Mouse (Mus musculus): Measurements from ENCODE around the gene Arhgef10l. TPM values are rescaled to one million over a fixed set of nuclear protein-coding genes. Genes with fewer than 3 reads are reported as not detected.

The Arhgef10l gene
- polyA plus RNA-seq, 1 experiment from 2014 or later = 23.6 TPM

DNA sequence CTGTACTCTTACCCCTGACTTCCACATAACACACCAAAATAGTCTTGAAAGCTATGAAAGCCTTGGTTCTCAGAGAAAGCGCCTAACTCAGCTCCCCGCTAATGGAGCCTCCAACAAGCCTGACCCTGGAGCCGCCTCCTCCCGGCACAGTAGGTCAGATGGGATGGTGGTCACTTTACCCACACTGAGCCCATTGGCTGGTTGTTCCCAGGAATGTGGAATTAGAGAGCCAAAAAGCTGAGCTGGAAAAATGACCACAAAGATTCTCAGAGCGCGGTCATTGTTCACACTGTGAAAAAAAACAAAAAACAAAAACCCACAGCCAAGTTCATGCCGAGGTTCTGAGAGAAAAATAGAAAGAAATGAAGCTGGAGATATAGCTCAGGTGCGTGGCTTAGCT is 9.3 kb downstream of the Arhgef10l start:
- H3K9me3 ChIP-seq (ENCODE audit: control insufficient read depth, low read length) = no peaks in the 10 kb centered on the region
- H3K4me1 ChIP-seq (replicated peaks; ENCODE audit: control insufficient read depth, insufficient read depth, low read length) = peaks cover 18% of the 10 kb centered on the region
- ATAC-seq (replicated peaks; ENCODE audit: low FRiP score) (no peak), DNase-seq (ENCODE audit: low spot score) (no peak)
- H3K9ac ChIP-seq (ENCODE audit: low read length) = no peak overlapping the region
- no peak overlapping the region for H3K27ac ChIP-seq (ENCODE audit: low read depth, low read length)
- no peaks in the 10 kb centered on the region for H3K27me3 ChIP-seq (ENCODE audit: control insufficient read depth, insufficient read depth, low read length)
- H3K4me3 ChIP-seq (ENCODE audit: low read depth, low read length) = no peak overlapping the region
- no peak overlapping the region for H3K4me2 ChIP-seq (ENCODE audit: low read depth, low read length, severe bottlenecking)
- WGBS = 64% methylated on average over 8 of the region's 8 CpGs
- no peaks in the 10 kb centered on the region for H3K36me3 ChIP-seq (ENCODE audit: control insufficient read depth, insufficient read depth, low read length)

DNA sequence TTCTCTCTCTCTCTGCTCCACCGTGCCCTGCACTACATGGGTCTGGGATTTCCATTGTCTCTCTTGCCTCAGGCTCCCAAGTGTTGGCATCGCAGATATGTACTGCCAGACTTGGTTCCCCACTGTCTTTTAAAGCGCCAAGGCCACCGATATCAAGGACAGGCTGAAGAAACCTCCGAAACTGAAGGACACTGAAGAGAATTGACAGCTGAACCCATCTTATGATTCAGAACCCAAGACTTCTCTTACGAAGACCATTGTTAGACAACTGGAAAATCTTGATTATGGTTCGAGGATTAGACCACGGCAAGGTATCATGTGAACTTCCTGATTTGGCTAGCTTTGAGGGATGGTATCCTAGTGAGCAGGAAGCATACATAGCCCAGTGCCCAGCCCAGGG is 11.0 kb downstream of the Arhgef10l start:
- Histone ChIP-seq H3K27me3 (ENCODE audit: control insufficient read depth, insufficient read depth, low read length) (no peaks in the 10 kb centered on the region), H3K4me1 (replicated peaks; ENCODE audit: control insufficient read depth, insufficient read depth, low read length) (peaks cover 18% of the 10 kb centered on the region), H3K9ac (ENCODE audit: low read length) (no peak overlapping the region), H3K9me3 (ENCODE audit: control insufficient read depth, low read length) (no peaks in the 10 kb centered on the region), H3K27ac (ENCODE audit: low read depth, low read length) (no peak overlapping the region), H3K36me3 (ENCODE audit: control insufficient read depth, insufficient read depth, low read length) (no peaks in the 10 kb centered on the region), H3K4me2 (ENCODE audit: low read depth, low read length, severe bottlenecking) (no peak overlapping the region), H3K4me3 (ENCODE audit: low read depth, low read length) (no peak overlapping the region)
- no peak for DNase-seq (ENCODE audit: low spot score)
- WGBS = 84% methylated on average over 8 of the region's 8 CpGs
- ATAC-seq (replicated peaks; ENCODE audit: low FRiP score) = no peak

DNA sequence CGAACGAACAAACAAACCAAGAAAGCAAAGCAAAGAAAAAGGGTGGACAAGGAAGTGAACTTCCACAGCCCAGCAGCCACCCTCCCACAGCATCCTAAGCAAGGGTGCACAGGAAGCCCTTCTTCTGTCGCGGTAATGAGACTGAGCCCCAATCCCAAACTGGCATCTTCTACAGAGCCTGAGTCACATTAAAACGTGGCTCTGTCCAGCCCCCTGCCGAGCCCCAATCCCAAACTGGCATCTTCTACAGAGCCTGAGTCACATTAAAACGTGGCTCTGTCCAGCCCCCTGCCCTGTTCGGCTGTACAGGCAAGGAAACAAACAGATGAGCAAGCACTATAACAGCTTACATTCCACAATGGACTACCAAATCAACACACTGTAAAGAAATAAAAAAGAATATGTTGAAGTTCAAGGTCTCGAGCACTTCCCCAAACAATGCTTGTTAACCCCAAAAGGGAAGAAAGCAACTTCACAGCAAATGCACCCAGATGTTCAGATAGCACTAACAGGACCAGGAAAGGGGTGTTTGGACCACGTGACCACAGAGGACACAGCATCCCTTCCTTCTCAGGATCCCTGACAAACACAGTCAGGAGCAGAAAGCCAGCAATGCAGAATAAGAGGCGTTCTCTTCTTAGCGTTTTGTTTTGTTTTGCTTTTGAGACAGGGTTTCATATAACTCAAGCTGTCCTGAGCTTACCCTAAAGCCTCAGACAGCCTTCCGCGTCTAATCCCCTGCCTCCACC is 11.8 kb downstream of the Arhgef10l start:
- H3K27ac ChIP-seq (ENCODE audit: low read depth, low read length) = no peak overlapping the region
- H3K9me3 ChIP-seq (ENCODE audit: control insufficient read depth, low read length) = no peaks in the 10 kb centered on the region
- H3K9ac ChIP-seq (ENCODE audit: low read length) = no peak overlapping the region
- WGBS = 54% methylated on average over 14 of the region's 14 CpGs
- H3K4me2 ChIP-seq (ENCODE audit: low read depth, low read length, severe bottlenecking) = no peak overlapping the region
- H3K4me3 ChIP-seq (ENCODE audit: low read depth, low read length) = no peak overlapping the region
- DNase-seq (ENCODE audit: low spot score) (no peak), ATAC-seq (replicated peaks; ENCODE audit: low FRiP score) (no peak)
- H3K27me3 ChIP-seq (ENCODE audit: control insufficient read depth, insufficient read depth, low read length) = no peaks in the 10 kb centered on the region
- peaks cover 24% of the 10 kb centered on the region for H3K4me1 ChIP-seq (replicated peaks; ENCODE audit: control insufficient read depth, insufficient read depth, low read length)
- no peaks in the 10 kb centered on the region for H3K36me3 ChIP-seq (ENCODE audit: control insufficient read depth, insufficient read depth, low read length)

DNA sequence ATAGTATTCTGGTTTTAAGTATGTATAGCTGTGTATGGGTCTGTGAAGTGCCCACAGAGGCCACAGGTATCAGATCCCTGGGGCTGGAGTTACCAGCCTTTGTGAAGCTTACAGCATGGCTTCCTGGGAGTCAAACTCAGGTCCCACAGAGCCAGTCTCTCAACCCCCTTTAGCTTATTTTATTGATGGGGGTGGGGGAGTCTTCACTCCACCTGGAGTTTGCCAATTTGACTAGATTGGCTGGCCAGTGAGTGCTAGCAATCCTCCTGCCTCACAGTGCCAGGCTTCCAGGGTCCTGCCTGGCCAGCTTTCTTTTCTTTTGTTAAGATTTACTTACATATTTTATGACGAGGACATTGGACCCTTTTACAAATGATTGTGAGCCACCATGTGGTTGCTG is 16.1 kb downstream of the Arhgef10l start:
- Histone ChIP-seq H3K4me1 (replicated peaks; ENCODE audit: control insufficient read depth, insufficient read depth, low read length) (peaks cover 12% of the 10 kb centered on the region; the same call in 1 of the 2 replicates), H3K9me3 (ENCODE audit: control insufficient read depth, low read length) (no peaks in the 10 kb centered on the region), H3K36me3 (ENCODE audit: control insufficient read depth, insufficient read depth, low read length) (no peaks in the 10 kb centered on the region), H3K27me3 (ENCODE audit: control insufficient read depth, insufficient read depth, low read length) (no peaks in the 10 kb centered on the region), H3K27ac (ENCODE audit: low read depth, low read length) (no peak overlapping the region), H3K9ac (ENCODE audit: low read length) (no peak overlapping the region), H3K4me2 (ENCODE audit: low read depth, low read length, severe bottlenecking) (no peak overlapping the region), H3K4me3 (ENCODE audit: low read depth, low read length) (no peak overlapping the region)
- 53% methylated on average over 1 of the region's 1 CpGs for WGBS
- no peak for DNase-seq (ENCODE audit: low spot score)
- no peak for ATAC-seq (replicated peaks; ENCODE audit: low FRiP score)

DNA sequence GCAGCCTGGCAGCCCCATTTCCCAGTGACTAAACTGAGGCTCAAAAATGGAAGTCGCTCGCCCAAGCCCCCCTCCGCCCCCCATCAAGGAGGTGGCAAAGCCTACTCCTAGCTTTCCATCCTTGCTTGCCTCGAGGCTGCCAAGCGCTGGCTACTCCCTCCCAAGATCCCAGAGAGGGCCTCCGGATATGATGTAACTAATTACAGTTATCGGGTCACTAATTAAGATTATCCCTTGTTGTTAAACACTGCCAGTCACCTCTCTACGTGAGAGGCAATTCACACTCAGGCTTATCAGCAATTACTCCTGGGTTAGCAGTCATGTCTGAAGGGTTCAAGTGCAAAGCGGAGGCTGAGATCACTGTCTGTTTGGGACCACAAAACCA is 16.6 kb downstream of the Arhgef10l start:
- H3K27me3 ChIP-seq (ENCODE audit: control insufficient read depth, insufficient read depth, low read length) = no peaks in the 10 kb centered on the region
- peak overlapping the region; percentile 74 for H3K4me2 ChIP-seq (ENCODE audit: low read depth, low read length, severe bottlenecking)
- peaks cover 12% of the 10 kb centered on the region; the same call in 1 of the 2 replicates for H3K4me1 ChIP-seq (replicated peaks; ENCODE audit: control insufficient read depth, insufficient read depth, low read length)
- H3K9ac ChIP-seq (ENCODE audit: low read length) = peak overlapping the region; percentile 99
- no peak for ATAC-seq (replicated peaks; ENCODE audit: low FRiP score)
- peak overlapping the region; percentile 88 for H3K4me3 ChIP-seq (ENCODE audit: low read depth, low read length)
- 15% methylated on average over 9 of the region's 9 CpGs for WGBS
- no peaks in the 10 kb centered on the region for H3K36me3 ChIP-seq (ENCODE audit: control insufficient read depth, insufficient read depth, low read length)
- no peak for DNase-seq (ENCODE audit: low spot score)
- H3K9me3 ChIP-seq (ENCODE audit: control insufficient read depth, low read length) = no peaks in the 10 kb centered on the region
- peak overlapping the region; percentile 84; the same call in 1 of the 2 replicates for H3K27ac ChIP-seq (ENCODE audit: low read depth, low read length)

DNA sequence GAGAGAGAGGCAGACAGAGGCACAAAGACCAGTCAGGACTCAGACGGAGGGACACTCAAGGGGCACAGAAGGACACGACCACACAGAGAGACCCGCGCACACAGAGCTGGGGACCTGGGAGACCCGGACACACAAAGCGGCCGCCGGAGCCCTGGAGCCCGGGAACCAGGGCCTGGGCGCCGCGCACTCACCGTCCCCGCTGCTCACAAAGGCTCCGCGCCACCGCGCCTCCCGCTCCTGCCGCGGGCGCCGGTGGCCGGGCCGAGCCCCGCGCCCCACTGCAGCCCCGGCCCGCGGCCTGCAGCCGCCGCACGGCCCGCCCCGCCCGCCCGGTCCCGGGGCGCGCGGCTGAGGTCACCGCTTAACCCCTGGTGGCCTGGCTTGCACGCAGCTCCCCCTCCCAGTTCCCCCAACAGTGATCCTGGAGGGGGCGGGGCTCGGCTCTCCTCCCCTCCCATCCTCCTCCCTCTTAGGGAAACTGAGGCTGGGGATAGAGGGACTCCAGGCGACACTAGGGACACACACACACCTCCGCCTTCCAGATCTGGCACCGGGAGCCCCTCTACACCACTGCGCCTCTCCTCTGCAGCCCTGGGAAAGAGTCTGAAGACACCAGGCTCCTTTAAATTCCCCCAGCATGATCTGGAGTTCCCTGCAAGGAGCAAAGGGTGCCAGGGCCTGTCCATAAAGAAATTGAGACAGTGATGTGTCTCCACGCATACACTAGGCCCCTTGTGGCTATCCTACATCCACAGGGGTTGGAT is 17.2 kb downstream of the Arhgef10l start:
- Histone ChIP-seq H3K9ac (ENCODE audit: low read length) (peak overlapping the region; percentile 99), H3K4me2 (ENCODE audit: low read depth, low read length, severe bottlenecking) (peak overlapping the region; percentile 74), H3K27me3 (ENCODE audit: control insufficient read depth, insufficient read depth, low read length) (no peaks in the 10 kb centered on the region), H3K4me1 (replicated peaks; ENCODE audit: control insufficient read depth, insufficient read depth, low read length) (peaks cover 12% of the 10 kb centered on the region; the same call in 1 of the 2 replicates), H3K27ac (ENCODE audit: low read depth, low read length) (peak overlapping the region; percentile 84), H3K4me3 (ENCODE audit: low read depth, low read length) (peak overlapping the region; percentile 88), H3K36me3 (ENCODE audit: control insufficient read depth, insufficient read depth, low read length) (no peaks in the 10 kb centered on the region), H3K9me3 (ENCODE audit: control insufficient read depth, low read length) (no peaks in the 10 kb centered on the region)
- peak; percentile 80 for DNase-seq (ENCODE audit: low spot score)
- WGBS = 0% methylated on average over 35 of the region's 50 CpGs
- ATAC-seq (replicated peaks; ENCODE audit: low FRiP score) = peak; percentile 71

DNA sequence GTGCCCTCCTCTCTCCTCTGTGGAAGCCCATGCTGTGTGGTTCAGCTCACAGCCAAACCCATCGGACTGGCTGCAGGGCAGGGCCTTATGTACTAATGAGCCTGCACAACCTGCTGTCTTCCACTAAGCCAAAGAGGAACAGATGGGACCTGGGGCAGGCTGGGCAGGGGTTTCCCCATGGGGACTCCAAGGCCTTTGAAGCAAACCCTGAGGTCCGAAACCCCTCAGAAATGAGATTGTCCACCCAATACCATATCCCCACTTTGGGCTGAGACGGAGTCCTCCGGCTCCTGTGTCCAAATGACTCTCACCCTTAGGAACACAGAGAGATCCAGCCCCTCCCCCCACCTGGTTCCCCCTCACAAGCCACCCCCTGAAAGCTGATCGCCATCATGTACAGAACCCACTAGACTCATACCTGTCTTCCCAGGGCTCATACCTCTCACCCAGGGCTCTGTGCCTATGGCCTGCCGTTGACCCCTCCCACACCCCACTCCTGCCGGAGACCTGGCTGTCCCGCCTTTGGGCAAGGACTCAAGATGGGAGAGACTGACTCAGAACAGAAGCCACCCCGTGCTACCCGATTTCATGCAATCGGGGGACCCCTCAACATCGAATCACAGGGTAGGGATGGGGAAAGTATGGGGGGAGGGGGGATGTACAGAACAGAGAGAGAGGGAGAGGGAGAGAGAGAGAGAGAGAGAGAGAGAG is 17.9 kb downstream of the Arhgef10l start:
- no peaks in the 10 kb centered on the region for H3K27me3 ChIP-seq (ENCODE audit: control insufficient read depth, insufficient read depth, low read length)
- peak overlapping the region; percentile 84 for H3K27ac ChIP-seq (ENCODE audit: low read depth, low read length)
- H3K36me3 ChIP-seq (ENCODE audit: control insufficient read depth, insufficient read depth, low read length) = no peaks in the 10 kb centered on the region; the same call in 1 of the 2 replicates
- no peaks in the 10 kb centered on the region for H3K9me3 ChIP-seq (ENCODE audit: control insufficient read depth, low read length)
- H3K9ac ChIP-seq (ENCODE audit: low read length) = peak overlapping the region; percentile 99
- peak overlapping the region; percentile 74 for H3K4me2 ChIP-seq (ENCODE audit: low read depth, low read length, severe bottlenecking)
- H3K4me1 ChIP-seq (replicated peaks; ENCODE audit: control insufficient read depth, insufficient read depth, low read length) = peaks cover 12% of the 10 kb centered on the region; the same call in 1 of the 2 replicates
- 5% methylated on average over 12 of the region's 12 CpGs for WGBS
- peak; percentile 59 for ATAC-seq (replicated peaks; ENCODE audit: low FRiP score)
- peak; percentile 73 for DNase-seq (ENCODE audit: low spot score)
- H3K4me3 ChIP-seq (ENCODE audit: low read depth, low read length) = peak overlapping the region; percentile 88

DNA sequence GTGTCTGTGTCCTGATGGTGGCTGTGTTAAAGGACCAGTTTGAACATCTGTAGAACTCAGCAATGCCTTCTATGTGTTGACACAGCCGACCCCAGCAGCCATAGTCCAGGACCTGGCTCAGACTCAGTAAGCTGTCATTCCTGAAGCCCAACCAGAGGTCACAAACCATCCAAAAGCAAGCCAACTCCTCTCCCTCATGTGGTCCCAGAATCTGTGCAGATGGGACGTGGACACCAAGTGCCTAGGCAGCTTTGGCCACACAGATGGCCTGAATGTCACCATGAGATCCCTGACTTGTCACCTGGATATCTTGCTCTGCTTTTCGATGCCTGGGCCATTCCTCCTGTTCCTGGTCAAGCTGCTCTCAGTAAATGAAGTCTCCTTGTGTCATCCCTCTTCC is 20.2 kb downstream of the Arhgef10l start:
- Histone ChIP-seq H3K4me3 (ENCODE audit: low read depth, low read length) (no peak overlapping the region), H3K9ac (ENCODE audit: low read length) (no peak overlapping the region), H3K4me2 (ENCODE audit: low read depth, low read length, severe bottlenecking) (no peak overlapping the region), H3K9me3 (ENCODE audit: control insufficient read depth, low read length) (peaks cover 3% of the 10 kb centered on the region; the same call in 1 of the 2 replicates), H3K27me3 (ENCODE audit: control insufficient read depth, insufficient read depth, low read length) (no peaks in the 10 kb centered on the region), H3K36me3 (ENCODE audit: control insufficient read depth, insufficient read depth, low read length) (no peaks in the 10 kb centered on the region; the same call in 1 of the 2 replicates), H3K4me1 (replicated peaks; ENCODE audit: control insufficient read depth, insufficient read depth, low read length) (peaks cover 12% of the 10 kb centered on the region; the same call in 1 of the 2 replicates), H3K27ac (ENCODE audit: low read depth, low read length) (no peak overlapping the region)
- WGBS = 84% methylated on average over 3 of the region's 3 CpGs
- DNase-seq (ENCODE audit: low spot score) = no peak
- ATAC-seq (replicated peaks; ENCODE audit: low FRiP score) = no peak

Data from forebrain, embryonic 11.5 days (tissue).